Mouse (Mus musculus): ENCODE data around the gene Pou3f1.
A peak's percentile ranks its signal among the peaks of the same experiment; 100 is the strongest.

GRCm38 (mm10) chr4:124675037-124675436 is 18.4 kb downstream of the Pou3f1 start:
- TF ChIP-seq CTCF (IDR thresholded peaks at IDR 0.05; ENCODE audit: insufficient read depth, low read length) (peak; percentile 70), POLR2A (IDR thresholded peaks at IDR 0.05; ENCODE audit: borderline replicate concordance, extremely low read depth, low read depth, low read length) (no peak)
